Mouse (Mus musculus) gastrocnemius, postnatal 36 days (tissue): ENCODE data around the gene Myrip. TPM values are rescaled to one million over a fixed set of nuclear protein-coding genes. Genes with fewer than 3 reads are reported as not detected.

ENCODE experiments used
- DNase-seq, 2 experiments: peaks; one replicate each; pipeline ENCODE4 v3.0.0; 2022
- intact Hi-C: fragments of 180-260 bp; cut with DNase I; formaldehyde crosslinking; loops from one replicate; pipeline ENCODE4 v1.15.1; 2025
- total RNA-seq, 2 experiments: library from RNA; stranded (reverse); gene quantifications; 2 replicates each; pipeline ENCODE4 v1.2.3; 2021

The Myrip gene
- total RNA-seq, 2 experiments from 2014 or later = 0.74 to 0.96 TPM

DNA sequence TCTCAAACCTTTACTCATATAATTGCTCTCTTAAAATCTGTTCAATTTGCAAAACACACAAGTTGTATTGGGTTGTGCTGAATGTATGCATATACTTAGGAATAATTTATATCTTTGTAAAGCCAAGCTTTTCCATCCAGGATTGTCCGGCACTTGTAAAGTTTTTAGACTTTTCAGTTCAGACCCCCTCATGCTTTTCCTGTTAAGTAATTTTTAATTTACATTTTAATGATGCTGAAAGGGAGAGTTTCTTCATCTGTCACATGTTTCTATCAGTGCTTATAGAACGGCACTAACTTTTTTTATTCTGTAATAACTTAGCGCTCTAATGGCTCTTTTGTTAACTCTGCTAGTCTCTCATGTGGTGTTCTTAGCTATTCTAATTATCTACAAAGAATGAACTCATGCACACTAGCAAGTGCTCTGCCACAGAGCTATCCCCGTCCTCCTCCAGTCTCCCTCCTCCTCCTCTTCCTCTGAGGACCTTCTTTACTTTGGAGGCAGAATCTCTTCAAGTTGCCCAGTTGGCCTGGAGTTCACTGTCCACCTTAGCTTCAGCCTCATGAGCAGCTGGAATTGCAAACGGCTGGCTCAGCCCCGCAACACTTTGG lies 136.1 kb downstream of the Myrip start:
- intact Hi-C loops = loop anchor here (10.0 kb wide), 1 partner anchor 147 kb away; no protein-coding TSS in a partner anchor
- no peak for DNase-seq

DNA sequence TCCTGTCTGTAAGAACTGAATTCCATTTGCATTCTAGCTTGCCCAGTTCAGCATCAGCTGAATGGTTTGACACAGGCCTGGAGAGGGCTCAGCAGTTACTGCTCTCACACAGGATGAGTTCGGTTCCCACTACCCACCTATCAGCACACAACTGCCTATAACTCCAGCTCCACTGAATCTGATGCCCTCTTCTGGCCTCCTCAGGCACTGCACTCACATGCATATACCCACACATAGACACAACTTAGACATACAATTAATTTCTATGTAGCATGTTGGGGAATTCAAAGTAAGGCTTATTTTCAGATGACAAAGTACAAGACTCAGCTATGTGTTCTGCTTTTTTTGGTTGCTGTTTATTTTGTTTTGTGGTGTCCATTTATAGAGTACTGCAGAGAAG lies 137.0 kb downstream of the Myrip start:
- DNase-seq = no peak
- intact Hi-C loops = loop anchor here (10.0 kb wide), 1 partner anchor 146 kb away; no protein-coding TSS in a partner anchor

DNA sequence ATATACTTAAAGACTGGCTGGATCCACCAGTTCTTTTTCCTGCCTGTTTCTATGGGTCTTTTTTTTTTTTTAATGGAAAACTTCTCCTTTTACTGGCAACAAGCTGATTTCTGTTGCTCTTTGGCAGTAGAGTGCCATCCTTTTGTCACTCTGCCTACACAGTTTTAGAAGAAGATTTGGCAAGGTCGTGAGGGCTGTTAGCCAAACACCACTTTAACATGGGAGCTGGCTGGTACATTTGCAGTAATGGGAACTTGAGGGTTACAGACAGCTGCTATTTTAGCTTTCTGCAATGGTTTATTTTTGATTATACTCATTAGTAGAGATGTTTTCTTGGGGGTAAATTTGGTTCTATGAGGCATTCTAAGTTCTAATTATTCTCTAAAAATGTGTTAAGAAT lies 137.5 kb downstream of the Myrip start:
- intact Hi-C loops = loop anchor here (10.0 kb wide), 1 partner anchor 146 kb away; no protein-coding TSS in a partner anchor
- DNase-seq = no peak

DNA sequence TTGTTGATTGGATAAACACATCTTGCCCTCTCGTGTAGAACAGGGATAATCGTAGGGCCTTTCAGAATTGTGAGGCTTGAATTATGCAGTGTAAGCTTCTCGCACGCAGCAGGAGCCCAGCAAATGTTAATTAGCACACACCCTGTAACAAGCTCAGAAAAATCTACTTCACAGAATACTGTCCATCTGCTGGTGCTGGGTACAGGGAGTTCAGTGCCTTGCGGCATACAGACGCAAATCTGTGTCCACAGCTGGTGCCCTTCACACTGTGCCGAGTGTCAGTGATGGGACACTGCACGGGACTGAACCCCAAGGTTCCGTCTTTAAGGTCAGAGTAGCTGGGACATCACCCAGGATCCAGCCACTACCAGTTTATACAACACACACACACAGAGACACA lies 143.3 kb downstream of the Myrip start:
- intact Hi-C loops = no loop called here
- DNase-seq = no peak

DNA sequence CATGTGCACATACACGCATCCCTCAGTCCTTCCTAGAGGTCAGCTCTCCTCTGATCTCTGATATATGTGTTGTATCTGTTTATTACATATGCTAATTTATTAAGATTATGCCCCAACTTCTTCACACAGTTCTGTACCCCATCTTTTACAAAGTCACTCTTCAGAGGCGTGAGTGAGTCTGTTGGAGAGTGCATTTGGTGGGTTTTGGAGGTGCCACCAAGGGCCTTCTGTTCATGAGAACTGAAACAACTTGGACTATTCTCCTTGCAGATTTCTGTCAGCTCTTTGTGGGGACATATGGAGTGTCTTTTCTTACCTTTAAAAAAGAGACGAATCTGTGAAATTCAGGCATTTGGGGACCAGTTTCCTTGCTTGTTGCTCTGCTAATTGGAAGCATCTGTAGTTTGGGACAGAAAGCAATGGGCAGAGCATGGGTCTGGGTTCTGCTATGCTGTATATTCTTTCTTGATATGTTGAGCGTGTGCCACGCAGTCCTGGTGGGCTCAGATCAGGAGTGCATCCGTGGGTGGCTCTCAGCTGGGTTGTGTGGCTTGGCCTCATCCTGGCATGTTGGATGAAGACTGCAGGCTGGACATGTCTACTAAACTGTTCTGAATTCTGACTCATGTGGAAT lies 148.5 kb downstream of the Myrip start:
- DNase-seq = no peak
- intact Hi-C loops = no loop called here

DNA sequence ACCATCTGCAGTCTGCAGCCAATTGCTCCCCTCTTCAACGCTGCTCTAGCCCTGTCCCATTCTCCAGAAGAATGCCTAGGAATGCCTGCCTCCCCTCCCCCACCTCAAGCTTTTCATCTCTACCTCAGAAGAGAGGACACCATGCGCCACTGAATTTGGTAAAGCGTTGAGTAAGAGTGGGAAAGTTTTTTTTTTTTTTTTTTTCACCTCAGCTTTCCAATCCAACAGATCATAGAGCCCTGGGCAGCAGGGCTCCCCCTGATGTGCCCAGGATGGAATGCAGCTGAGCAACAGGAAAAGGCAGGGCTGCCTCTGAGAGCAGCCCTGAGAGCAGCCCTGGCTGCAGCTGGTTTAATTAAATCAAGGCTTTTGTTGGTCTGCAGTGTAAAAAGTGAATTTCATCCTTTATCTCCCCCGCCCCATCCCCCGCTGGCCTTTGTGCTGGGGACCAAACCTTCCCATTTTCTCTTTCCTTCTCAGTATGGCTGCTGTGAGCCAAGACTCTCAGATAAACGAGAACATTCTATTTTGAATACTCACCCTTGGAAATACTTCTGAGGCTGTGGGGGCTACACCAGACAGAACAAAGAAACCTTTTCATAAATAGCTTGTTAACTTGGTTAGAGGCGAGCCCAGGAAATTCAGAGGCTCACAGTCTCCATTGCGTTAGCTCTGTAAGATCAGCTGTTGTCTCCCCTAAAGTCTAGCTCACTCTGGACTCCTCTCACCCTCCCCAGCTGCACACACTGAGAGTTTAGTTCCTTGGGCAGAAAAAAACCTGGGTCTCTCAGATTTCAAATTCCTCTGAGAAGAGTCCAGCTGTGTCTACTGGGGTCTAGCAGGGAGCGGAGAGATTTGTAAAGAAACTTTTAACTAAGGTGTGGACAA lies 154.7 kb downstream of the Myrip start:
- no peak for DNase-seq
- intact Hi-C loops = no loop called here

DNA sequence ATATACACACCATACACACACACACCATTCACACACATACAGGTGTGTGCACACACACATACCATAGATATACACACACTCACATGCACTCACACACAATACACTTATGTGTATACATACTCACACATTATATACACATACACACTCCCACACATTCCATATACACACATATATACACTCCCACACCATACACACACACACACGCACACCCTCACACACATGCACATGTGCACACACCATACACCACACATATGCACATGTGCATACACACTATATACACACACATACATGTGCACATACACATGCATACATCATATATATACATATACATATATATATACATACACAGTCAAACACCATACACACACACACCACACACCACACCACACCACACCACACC lies 169.1 kb downstream of the Myrip start:
- DNase-seq = no peak
- intact Hi-C loops = no loop called here

DNA sequence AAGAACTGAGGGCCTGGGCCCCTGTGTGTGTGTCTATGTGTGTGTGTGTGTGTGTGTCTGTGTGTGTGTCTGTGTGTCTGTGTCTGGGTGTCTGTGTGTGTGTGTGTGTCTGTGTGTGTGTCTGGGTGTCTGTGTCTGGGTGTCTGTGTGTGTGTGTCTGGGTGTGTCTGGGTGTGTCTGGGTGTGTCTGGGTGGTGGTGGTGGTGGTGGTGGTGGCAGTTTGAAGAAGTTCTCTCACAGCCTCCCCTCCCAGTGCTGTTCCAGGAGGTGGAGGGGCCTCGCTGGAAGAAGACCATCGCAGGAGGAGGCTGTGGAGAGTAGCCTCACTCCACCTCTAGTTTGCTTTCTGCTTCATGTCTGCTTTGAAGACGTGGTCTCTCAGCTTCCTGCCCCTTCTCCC lies 180.3 kb downstream of the Myrip start:
- no peak for DNase-seq
- intact Hi-C loops = no loop called here

DNA sequence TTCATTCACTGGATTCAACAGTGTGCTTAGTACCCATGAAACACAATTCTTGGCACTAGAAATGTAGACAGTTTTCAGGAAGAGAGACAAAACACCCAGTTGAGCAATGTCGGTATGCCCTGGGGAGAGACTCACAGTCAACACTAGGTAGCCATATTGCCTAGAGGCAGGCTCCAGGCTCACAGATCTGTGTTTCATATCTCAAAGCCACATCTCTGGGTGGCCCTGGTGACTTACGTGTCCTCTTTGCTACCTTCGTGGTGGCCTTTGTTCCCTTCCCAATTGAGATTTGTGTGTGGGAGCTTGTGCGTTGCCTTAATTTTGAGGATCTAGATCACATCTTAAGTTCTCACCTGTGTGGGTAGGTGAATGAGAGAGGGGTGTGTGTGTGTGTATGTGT lies 181.1 kb downstream of the Myrip start:
- intact Hi-C loops = no loop called here
- no peak for DNase-seq

DNA sequence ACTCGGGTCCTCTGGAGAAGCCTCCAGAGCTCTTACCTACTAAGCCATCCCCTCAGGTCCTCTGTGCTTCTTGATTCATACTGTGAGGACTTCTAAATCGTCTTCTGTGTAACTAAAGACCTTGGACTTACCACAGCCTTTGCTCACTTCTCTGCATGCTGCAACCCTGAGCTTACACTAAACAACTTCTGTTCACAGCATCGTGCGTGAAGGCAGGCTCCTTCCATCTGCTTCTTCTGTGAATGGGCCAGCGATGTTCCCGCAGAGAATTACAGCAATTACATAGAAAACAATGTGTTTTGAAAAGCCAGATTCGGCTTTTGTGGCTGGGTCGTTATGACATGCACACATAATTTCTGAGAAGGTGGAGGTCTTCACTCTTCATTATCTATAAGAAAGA lies 181.8 kb downstream of the Myrip start:
- intact Hi-C loops = no loop called here
- no peak for DNase-seq

DNA sequence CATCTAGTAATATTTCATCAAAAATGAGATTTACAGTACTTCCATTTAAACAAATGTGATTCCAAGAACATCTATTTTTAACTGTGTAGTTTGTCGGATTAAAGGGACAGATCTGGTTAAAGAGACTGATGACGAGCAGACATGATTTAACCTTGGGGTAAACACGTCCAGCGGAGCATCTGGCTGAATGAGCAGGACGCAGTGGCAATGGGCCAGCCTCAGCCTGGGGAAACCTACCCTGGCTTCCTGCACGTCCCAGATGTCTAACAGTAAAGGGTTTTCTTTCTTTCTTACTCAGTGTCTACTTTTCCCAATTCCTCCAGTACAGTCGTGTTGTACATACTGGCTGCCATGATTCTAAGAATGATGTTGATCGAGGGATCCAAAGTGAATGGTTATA lies 185.8 kb downstream of the Myrip start:
- intact Hi-C loops = no loop called here
- DNase-seq = no peak

DNA sequence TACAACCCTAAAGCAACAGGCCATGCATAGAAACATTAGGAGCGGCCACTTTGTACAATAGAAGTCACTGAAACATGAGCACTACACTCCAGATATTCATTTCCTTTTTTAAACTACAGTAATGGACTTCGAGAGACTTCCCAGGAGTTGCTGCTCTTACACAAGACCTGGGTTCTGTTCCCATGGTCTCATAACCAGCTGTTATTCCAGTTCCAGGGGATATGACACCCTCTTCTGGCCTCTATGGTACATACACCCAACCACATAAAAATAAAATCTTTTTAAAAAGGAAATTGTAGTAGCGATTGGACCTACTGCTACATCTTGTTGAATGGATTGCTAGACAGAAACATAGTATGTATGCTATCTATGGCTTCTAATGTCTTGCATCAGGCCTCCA lies 190.2 kb downstream of the Myrip start:
- intact Hi-C loops = loop anchor here (5.0 kb wide), 1 partner anchor 364 kb away; the partner anchor contains the start of gene Rpsa
- no peak for DNase-seq

DNA sequence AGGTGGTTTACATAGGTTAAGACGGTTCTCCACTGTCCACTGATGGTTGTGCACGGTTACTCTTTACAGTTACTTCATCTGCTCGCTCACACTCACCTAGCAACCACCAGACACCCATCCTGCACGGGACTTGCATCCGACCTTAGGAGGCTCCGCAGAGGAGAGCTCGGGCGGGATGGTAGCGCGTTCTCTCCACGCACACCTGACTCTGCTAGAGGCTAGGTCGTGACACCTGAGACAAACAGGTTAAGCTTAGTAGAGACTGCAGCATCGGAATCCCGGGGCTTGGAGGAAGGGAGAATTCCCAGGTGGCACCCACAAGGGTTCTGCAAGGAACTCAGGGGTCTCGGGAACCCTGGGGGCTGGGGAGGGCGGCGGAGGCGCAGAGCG lies 190.7 kb downstream of the Myrip start, which contains the start of gene Eif1b:
Gene Eif1b, plus strand, starts transcription at position 223 of the 390 bp plus-strand sequence.
- no peak for DNase-seq
- intact Hi-C loops = loop anchor here (5.0 kb wide), 1 partner anchor 365 kb away; the partner anchor contains the start of gene Rpsa

DNA sequence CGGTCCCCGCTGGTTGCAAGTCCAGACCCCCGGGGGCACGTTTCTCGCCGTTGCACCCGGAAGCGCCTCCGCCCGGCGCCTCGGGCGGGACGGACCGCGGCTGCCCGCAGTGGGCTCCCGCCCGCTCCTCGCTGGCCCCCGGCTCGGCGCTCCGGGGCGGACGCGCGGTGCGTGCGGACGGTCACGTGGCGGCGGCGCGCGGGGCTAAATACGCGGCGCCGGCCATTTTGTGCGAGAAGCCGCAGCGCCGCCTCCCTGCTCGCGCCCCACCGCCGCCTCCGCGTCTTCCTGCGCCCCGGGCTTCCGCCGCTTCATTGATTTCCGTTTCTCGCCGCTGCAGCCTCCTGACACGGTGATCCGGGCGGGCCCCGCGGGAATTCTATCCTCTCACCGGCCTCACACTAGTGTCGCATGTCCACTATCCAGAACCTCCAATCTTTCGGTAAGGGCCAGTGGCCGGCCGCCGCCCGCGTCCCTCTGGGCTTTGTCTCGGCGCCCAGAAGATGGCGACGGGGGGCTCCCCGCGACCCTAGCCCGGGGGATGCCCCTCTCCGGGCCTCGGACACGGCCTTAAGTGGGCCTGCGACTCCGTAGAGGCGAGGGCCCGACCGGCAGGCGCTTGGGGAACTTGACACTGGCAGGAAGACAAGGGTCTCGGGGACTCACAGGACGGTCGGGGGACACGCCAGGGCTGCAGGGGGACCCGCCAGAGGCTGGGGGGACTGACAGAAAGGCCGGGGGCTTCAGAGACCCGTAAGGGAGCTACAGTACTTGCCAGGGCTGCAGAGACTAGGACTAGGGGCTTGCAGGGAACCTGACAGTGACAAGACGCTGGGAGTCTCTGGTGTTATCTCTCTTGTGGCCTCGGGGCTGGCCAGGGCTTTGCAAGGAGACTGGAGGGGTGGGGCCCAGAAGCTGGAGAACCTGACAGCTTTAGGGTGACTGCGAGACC lies 191.4 kb downstream of the Myrip start:
- DNase-seq = peak; percentile 71 to 75
- intact Hi-C loops = loop anchor here (5.0 kb wide), 1 partner anchor 365 kb away; the partner anchor contains the start of gene Rpsa

DNA sequence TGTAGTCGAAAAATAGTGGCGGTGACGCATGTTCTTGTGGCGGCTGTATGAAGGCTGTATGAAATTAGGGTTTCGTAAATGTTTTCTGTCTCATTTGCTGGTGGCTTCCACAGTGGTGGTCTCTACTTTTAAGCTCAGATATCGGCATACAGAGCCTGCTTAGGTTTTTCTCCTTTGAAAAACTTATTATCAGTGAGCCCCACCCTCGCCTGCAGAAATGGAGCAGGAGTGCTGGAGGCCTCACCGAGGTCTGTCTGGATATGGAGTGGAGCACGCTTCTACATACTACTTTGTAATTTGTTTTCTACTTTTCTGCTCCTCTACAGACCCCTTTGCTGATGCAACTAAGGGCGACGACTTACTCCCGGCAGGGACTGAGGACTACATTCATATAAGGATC lies 192.5 kb downstream of the Myrip start:
- intact Hi-C loops = loop anchor here (5.0 kb wide), 1 partner anchor 366 kb away; the partner anchor contains the start of gene Rpsa

DNA sequence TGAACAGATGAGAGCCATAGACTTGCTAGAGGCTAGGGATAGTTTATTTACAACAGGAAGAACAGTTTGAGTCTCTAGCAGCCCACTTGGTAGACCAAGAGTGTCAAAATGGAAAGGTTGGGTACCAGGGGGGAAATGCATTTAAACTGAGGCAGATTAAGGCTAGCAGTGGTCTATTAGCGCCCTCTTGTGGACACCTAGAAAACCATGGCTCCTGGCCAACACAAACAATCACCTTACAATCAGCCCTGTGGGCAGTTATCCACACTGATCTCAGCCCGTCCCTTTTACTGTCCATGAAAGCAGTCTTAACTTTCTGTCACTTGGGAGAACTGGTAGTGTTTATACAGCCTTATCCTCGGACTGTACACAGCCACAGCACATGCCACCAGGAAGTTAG lies 195.4 kb downstream of the Myrip start:
- DNase-seq = peak; percentile 45 to 49
- intact Hi-C loops = loop anchor here (1.0 kb wide), 1 partner anchor 62 kb away; no protein-coding TSS in a partner anchor

More for the DNA sequence above, 192.5 kb downstream of the Myrip start:
- DNase-seq = no peak

DNA sequence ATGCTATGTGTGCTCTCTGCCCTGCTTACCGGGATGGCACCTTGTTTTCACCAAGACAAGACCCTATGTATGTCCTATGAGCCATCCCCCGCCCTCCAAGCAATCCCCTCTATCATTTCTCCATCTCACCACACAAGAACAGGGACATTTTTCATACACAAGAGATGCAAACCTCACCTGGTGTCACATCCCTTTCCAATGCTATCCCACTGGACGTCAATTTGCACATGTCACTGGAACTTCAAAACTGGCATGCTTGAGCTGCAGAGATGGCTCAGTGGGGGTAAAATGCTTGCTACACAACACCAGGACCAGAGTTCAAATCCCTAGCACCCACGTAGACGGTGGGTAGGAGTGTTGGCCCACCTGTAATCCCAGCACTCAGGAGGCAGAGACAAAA lies 196.7 kb downstream of the Myrip start:
- intact Hi-C loops = no loop called here
- no peak for DNase-seq

DNA sequence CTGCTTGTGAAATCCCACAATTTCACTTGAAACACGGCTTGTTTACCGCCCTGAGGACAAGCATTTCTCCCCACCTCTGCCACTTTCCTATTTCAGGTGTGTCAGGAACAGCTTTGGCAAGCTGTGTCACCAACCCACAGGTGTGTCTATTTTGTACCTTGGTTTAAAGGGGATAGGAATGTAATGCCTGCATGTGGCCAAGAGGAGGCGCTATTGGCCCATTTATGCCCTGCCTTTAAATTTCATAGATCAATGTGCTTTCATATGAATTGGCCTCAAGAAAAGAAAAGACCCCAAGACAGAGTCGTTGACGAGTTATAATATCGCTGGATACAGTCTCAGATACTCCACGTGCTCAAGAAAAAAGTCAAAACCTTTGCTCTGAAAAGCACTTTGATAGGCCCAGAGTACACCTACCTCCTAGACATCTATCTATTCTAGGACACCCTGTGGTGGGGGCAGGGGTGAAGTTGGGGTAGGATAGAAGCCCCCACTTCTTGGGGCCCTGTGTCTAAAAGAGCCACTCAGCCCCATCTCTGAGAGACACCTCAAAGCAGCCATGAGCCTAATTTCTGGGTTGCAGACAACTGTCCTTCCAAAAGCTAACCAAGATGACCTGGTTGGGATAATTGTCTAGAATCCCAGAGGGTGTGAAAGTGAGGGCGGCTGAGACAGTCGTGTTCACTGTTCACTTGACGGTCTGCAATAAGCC lies 200.0 kb downstream of the Myrip start:
- no peak for DNase-seq
- intact Hi-C loops = loop anchor here (5.0 kb wide), 2 partner anchors 66 to 86 kb away; no protein-coding TSS in a partner anchor

DNA sequence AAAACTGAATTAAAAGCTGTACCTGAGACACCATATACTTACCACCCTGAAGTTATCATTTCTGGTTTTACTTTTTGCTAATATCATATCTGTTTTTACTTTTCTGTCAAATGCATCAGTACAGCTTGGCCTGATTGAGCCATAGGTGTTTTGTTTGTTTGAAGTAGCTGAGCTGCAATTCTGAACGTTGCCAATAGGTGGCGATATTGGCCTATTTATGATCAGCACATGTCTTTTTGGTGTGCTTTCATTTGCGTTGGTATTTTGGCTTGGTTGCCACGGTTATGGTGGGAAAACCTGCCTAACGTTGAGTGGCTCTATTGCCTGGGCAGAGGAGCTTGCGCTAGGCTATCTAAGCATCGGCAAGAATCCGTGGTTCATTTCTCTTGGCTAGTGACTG lies 200.7 kb downstream of the Myrip start:
- DNase-seq = peak; percentile 30 to 37
- intact Hi-C loops = loop anchor here (5.0 kb wide), 2 partner anchors 65 to 85 kb away; no protein-coding TSS in a partner anchor
